Mouse (Mus musculus): ENCODE results near the gene Ankrd11. TPM values are rescaled to one million over a fixed set of nuclear protein-coding genes. Genes with fewer than 3 reads are reported as not detected.

Gene Ankrd11
- total and polyA plus RNA-seq, 2 experiments from 2014 or later: 24.3 to 65.8 TPM

DNA sequence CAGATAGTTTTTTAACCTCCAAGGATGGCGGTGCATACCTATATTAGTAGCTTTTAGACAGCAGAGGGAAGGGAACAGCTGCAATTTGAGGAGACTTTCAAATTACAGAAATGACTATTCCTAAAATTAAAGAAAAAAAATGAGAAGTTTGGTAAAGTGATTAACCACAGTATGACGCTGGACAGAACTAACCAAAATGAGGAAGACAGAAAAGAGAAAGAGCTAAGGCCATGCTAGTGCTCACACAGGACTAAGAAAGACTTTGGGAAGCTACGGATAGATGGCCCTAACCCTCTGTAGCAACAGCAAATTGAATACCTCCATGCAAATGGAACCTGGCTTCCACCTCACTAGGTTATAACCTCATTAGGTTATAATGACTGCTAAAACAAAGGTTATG lies 119.1 kb downstream of the Ankrd11 start:
- Histone ChIP-seq H3K36me3 (replicated peaks; ENCODE audit: control insufficient read depth, insufficient read depth, low read length) (no peaks in the 10 kb centered on the region), H3K4me3 (ENCODE audit: low read depth, low read length) (no peak overlapping the region), H3K27me3 (ENCODE audit: control insufficient read depth, insufficient read depth, low read length) (no peaks in the 10 kb centered on the region), H3K4me1 (ENCODE audit: control insufficient read depth, insufficient read depth) (peaks cover 61% of the 10 kb centered on the region), H3K4me2 (ENCODE audit: low read depth, low read length) (no peak overlapping the region), H3K9ac (replicated peaks; ENCODE audit: low read depth, low read length) (no peak overlapping the region), H3K27ac (ENCODE audit: low read depth) (peak overlapping the region; percentile 71), H3K9me3 (replicated peaks; ENCODE audit: control insufficient read depth, low read length) (no peaks in the 10 kb centered on the region)
- ATAC-seq (ENCODE audit: insufficient read depth, low read depth) (no peak), DNase-seq (ENCODE audit: low spot score) (no peak)
- WGBS: 78% methylated on average over 3 of the region's 3 CpGs
- TF ChIP-seq EP300 (IDR thresholded peaks at IDR 0.05; ENCODE audit: low read depth) (no peak), CTCF (IDR thresholded peaks at IDR 0.05; ENCODE audit: low read depth) (no peak)

GRCm38 (mm10) chr8:122920890-122921289 lies 121.2 kb downstream of the Ankrd11 start:
- Histone ChIP-seq H3K27ac (ENCODE audit: low read depth) (no peak overlapping the region), H3K4me3 (ENCODE audit: low read depth, low read length) (no peak overlapping the region), H3K9ac (replicated peaks; ENCODE audit: low read depth, low read length) (no peak overlapping the region), H3K36me3 (replicated peaks; ENCODE audit: control insufficient read depth, insufficient read depth, low read length) (no peaks in the 10 kb centered on the region), H3K9me3 (replicated peaks; ENCODE audit: control insufficient read depth, low read length) (no peaks in the 10 kb centered on the region), H3K27me3 (ENCODE audit: control insufficient read depth, insufficient read depth, low read length) (no peaks in the 10 kb centered on the region), H3K4me2 (ENCODE audit: low read depth, low read length) (no peak overlapping the region), H3K4me1 (ENCODE audit: control insufficient read depth, insufficient read depth) (peaks cover 66% of the 10 kb centered on the region)
- TF ChIP-seq EP300 (IDR thresholded peaks at IDR 0.05; ENCODE audit: low read depth) (no peak), CTCF (IDR thresholded peaks at IDR 0.05; ENCODE audit: low read depth) (no peak)
- WGBS: 81% methylated on average over 7 of the region's 7 CpGs
- DNase-seq (ENCODE audit: low spot score) (no peak), ATAC-seq (ENCODE audit: insufficient read depth, low read depth) (no peak)

DNA sequence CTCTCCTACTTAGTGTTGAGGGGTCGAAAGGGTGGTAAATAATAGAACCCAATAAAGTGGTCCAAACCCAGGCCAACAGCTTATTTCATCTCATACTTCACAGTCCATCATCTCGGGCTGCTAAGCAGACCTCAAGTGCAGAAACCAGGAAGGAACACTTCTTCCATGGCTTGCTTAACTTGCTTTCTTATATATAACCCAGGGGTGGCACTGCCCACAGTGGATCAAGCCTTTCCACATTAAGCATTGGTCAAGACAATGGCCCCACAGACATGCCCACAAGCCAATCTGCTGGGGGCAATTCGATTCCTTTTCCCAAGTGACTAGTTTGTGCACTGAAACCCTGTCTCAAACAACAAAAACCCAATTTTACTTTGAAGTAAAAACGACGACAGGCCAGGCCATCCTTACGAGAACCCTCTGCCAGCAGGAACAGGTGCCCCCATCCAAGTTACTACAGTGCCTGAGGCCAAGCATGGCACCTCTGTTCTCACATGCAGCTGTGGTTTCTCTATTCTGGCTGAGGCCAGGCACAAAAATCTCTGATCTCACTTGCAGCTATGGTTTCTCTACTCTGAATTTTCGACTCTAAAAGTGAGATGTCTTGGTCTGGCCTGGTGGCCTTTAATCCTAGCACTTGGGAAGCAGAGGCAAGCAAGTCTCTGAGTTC lies 123.5 kb downstream of the Ankrd11 start:
- no peak for ATAC-seq (ENCODE audit: insufficient read depth, low read depth)
- 58% methylated on average over 7 of the region's 7 CpGs for WGBS
- peaks cover 56% of the 10 kb centered on the region for H3K4me1 ChIP-seq (ENCODE audit: control insufficient read depth, insufficient read depth)

DNA sequence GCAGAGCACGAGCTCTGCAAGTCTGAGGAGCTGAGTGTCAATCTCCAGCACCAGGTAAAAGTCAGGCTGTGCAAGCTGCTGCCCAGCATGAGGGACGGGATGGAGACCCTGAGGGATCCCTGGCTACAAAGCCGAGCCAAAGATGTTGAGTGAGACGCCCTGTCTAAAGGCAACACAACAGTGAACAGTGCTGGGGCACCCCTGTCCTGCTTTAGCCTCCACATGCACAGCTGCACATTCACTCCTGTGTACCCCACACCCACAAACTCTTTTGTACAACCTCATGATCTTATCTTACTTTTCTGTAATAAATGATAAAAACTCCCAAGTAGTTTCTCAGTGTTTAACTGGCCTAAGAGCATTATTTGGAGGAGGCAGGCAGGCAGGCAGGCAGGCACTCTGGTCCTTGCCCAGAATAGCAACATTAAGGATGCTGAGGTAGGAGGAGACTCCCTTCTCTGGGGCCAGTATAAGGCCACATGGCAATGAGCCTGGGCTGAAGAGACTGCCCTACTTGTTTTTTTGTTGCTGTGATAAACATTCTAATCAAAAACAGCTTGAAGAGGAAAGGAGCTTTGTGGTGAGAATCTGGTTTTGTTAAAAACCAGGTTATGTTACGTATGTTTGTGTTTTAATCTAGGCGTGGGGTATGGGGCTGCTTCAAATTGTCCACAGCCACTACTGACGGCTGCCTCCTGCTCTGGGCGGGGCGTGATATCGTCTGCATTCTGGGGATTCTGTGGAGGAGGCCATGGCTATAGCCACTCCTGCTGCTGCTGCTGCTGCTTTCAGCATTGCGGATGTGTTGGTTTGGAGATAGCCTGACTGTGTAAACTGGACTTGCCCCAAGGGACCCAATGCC lies 124.3 kb downstream of the Ankrd11 start:
- peaks cover 49% of the 10 kb centered on the region for H3K4me1 ChIP-seq (ENCODE audit: control insufficient read depth, insufficient read depth)
- DNase-seq (ENCODE audit: low spot score) (peak; percentile 74), ATAC-seq (ENCODE audit: insufficient read depth, low read depth) (peak; percentile 90)
- peaks cover 19% of the 10 kb centered on the region for H3K36me3 ChIP-seq (replicated peaks; ENCODE audit: control insufficient read depth, insufficient read depth, low read length)
- WGBS: 13% methylated on average over 11 of the region's 11 CpGs
- TF ChIP-seq CTCF (IDR thresholded peaks at IDR 0.05; ENCODE audit: low read depth): no peak
- no peak for TF ChIP-seq EP300 (IDR thresholded peaks at IDR 0.05; ENCODE audit: low read depth)
- no peaks in the 10 kb centered on the region for H3K27me3 ChIP-seq (ENCODE audit: control insufficient read depth, insufficient read depth, low read length)
- H3K27ac ChIP-seq (ENCODE audit: low read depth): peak overlapping the region; percentile 79
- 0 out of 2 replicates have a peak overlapping the region, but pooled peaks have one; percentile 21 for H3K9ac ChIP-seq (replicated peaks; ENCODE audit: low read depth, low read length)
- no peaks in the 10 kb centered on the region for H3K9me3 ChIP-seq (replicated peaks; ENCODE audit: control insufficient read depth, low read length)
- H3K4me2 ChIP-seq (ENCODE audit: low read depth, low read length): peak overlapping the region; percentile 37
- H3K4me3 ChIP-seq (ENCODE audit: low read depth, low read length): no peak overlapping the region

More for the DNA sequence above, 123.5 kb downstream of the Ankrd11 start:
- H3K9ac ChIP-seq (replicated peaks; ENCODE audit: low read depth, low read length): no peak overlapping the region
- no peaks in the 10 kb centered on the region for H3K27me3 ChIP-seq (ENCODE audit: control insufficient read depth, insufficient read depth, low read length)
- no peaks in the 10 kb centered on the region for H3K9me3 ChIP-seq (replicated peaks; ENCODE audit: control insufficient read depth, low read length)
- no peak overlapping the region for H3K4me3 ChIP-seq (ENCODE audit: low read depth, low read length)
- peak overlapping the region; percentile 79 for H3K27ac ChIP-seq (ENCODE audit: low read depth)
- no peak for DNase-seq (ENCODE audit: low spot score)
- TF ChIP-seq CTCF (IDR thresholded peaks at IDR 0.05; ENCODE audit: low read depth): no peak
- TF ChIP-seq EP300 (IDR thresholded peaks at IDR 0.05; ENCODE audit: low read depth): no peak
- H3K4me2 ChIP-seq (ENCODE audit: low read depth, low read length): peak overlapping the region; percentile 37; the same call in 1 of the 2 replicates
- peaks cover 12% of the 10 kb centered on the region for H3K36me3 ChIP-seq (replicated peaks; ENCODE audit: control insufficient read depth, insufficient read depth, low read length)

DNA sequence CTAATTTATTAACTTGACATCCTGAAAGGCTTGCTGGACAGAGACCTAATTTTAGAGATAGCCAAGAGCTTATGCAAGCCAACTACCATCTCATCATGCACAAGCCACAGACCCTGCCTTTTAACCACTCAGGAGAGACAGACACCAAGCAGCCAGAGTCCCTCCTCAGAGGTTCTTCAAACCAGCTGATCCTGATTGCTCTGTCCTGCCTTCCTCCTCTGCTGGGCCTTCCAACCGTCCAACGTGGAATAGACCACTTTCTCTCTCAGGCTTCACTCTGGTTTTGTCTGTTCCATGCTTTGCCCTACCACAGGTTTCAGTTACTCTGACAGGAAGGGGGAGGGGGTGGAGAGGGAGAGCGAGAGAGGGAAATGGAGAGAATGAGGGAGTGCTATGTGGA lies 125.3 kb downstream of the Ankrd11 start:
- peaks cover 46% of the 10 kb centered on the region for H3K4me1 ChIP-seq (ENCODE audit: control insufficient read depth, insufficient read depth)
- H3K4me3 ChIP-seq (ENCODE audit: low read depth, low read length): no peak overlapping the region
- no peak for ATAC-seq (ENCODE audit: insufficient read depth, low read depth)
- no peaks in the 10 kb centered on the region for H3K9me3 ChIP-seq (replicated peaks; ENCODE audit: control insufficient read depth, low read length)
- DNase-seq (ENCODE audit: low spot score): no peak
- no peak overlapping the region for H3K9ac ChIP-seq (replicated peaks; ENCODE audit: low read depth, low read length)
- H3K36me3 ChIP-seq (replicated peaks; ENCODE audit: control insufficient read depth, insufficient read depth, low read length): peaks cover 22% of the 10 kb centered on the region
- no peak overlapping the region for H3K4me2 ChIP-seq (ENCODE audit: low read depth, low read length)
- no peak for TF ChIP-seq EP300 (IDR thresholded peaks at IDR 0.05; ENCODE audit: low read depth)
- no peak for TF ChIP-seq CTCF (IDR thresholded peaks at IDR 0.05; ENCODE audit: low read depth)
- peak overlapping the region; percentile 79 for H3K27ac ChIP-seq (ENCODE audit: low read depth)
- no peaks in the 10 kb centered on the region for H3K27me3 ChIP-seq (ENCODE audit: control insufficient read depth, insufficient read depth, low read length)
- WGBS: 24% methylated on average over 3 of the region's 3 CpGs

All from heart, postnatal 0 days (tissue).